ENCODE assay signal across 8 mouse cellular contexts in genomic region chr15:88819026-88819905, GRCm38 (mm10). TPM values are rescaled to one million over a fixed set of nuclear protein-coding genes. Genes with fewer than 3 reads are reported as not detected.
A peak's percentile ranks its signal among the peaks of the same experiment; 100 is the strongest.
DNase-seq lines count a peak whose midpoint lies in the region; ATAC-seq and TF ChIP-seq lines count a peak whose summit lies in the region.

Gene Alg12 (minus strand): TSS chr15:88819318.
Gene Creld2 (plus strand): TSS chr15:88819646.

- no peak for TF ChIP-seq RAD21 in MEL (IDR thresholded peaks at IDR 0.05; ENCODE audit: low read depth, low read length)

- under 1% methylated on average over 88 of the region's 88 CpGs for WGBS in cerebellum, adult 2 months
- under 1% methylated on average over 81 of the region's 88 CpGs for WGBS in forebrain, postnatal 0 days
- WGBS in lung, embryonic 15.5 days: under 1% methylated on average over 85 of the region's 88 CpGs

- H3K27ac ChIP-seq in MEL (ENCODE audit: control insufficient read depth, low read depth, low read length): peak within 1 kb of the TSS; percentile 68
- peak within 1 kb of the TSS; percentile 81 for H3K27ac ChIP-seq in cerebellum, adult 2 months (ENCODE audit: insufficient read depth, low read length)
- peak within 1 kb of the TSS; percentile 80 for H3K27ac ChIP-seq in forebrain, postnatal 0 days (ENCODE audit: low read depth, low read length)
- H3K27ac ChIP-seq in lung, embryonic 15.5 days: peak within 1 kb of the TSS; percentile 68

- no peaks in the 10 kb centered on the region for H3K9me3 ChIP-seq in MEL (replicated peaks; ENCODE audit: insufficient read depth, low read length)
- no peaks in the 10 kb centered on the region for H3K9me3 ChIP-seq in forebrain, postnatal 0 days (ENCODE audit: low read length)
- H3K9me3 ChIP-seq in lung, embryonic 15.5 days: no peaks in the 10 kb centered on the region

- peak within 1 kb of the TSS; percentile 95 for H3K9ac ChIP-seq in MEL (ENCODE audit: control insufficient read depth, low read depth, low read length, poor library complexity, severe bottlenecking)
- H3K9ac ChIP-seq in forebrain, postnatal 0 days: peak within 1 kb of the TSS; percentile 74
- H3K9ac ChIP-seq in lung, embryonic 15.5 days: peak within 1 kb of the TSS; percentile 78

- peak; percentile 99 for ATAC-seq in forebrain, postnatal 0 days
- ATAC-seq in lung, embryonic 15.5 days (ENCODE audit: borderline replicate concordance, extremely low read depth, low FRiP score, low TSS enrichment): peak; percentile 98

- H3K27me3 ChIP-seq in MEL (ENCODE audit: control insufficient read depth in 1 of 2, insufficient read depth in 2 of 2, low read length in 2 of 2): no peaks in the 10 kb centered on the region
- H3K27me3 ChIP-seq in cerebellum, adult 2 months (ENCODE audit: control insufficient read depth, insufficient read depth, low read length): no peaks in the 10 kb centered on the region
- H3K27me3 ChIP-seq in forebrain, postnatal 0 days (ENCODE audit: insufficient read depth, low read length): no peaks in the 10 kb centered on the region
- H3K27me3 ChIP-seq in lung, embryonic 15.5 days: no peaks in the 10 kb centered on the region

- H3K4me3 ChIP-seq in MEL (ENCODE audit: control insufficient read depth in 1 of 2, insufficient read depth in 1 of 2, low read depth in 2 of 2, low read length in 2 of 2): peak within 1 kb of the TSS; percentile 78 to 98
- peak within 1 kb of the TSS; percentile 81 for H3K4me3 ChIP-seq in cerebellum, adult 2 months (replicated peaks; ENCODE audit: insufficient read depth, low read depth, low read length)
- H3K4me3 ChIP-seq in forebrain, postnatal 0 days (ENCODE audit: low read depth, low read length): peak within 1 kb of the TSS; percentile 88
- peak within 1 kb of the TSS; percentile 85 for H3K4me3 ChIP-seq in lung, embryonic 15.5 days

- peaks cover 0 to 5% of the 10 kb centered on the region in 2 experiments; a peak in 2 of 4 replicates for H3K36me3 ChIP-seq in MEL (ENCODE audit: control insufficient read depth in 1 of 2, insufficient read depth in 2 of 2, low read length in 2 of 2)
- H3K36me3 ChIP-seq in forebrain, postnatal 0 days (ENCODE audit: insufficient read depth): peaks cover 39% of the 10 kb centered on the region
- H3K36me3 ChIP-seq in lung, embryonic 15.5 days: peaks cover 26% of the 10 kb centered on the region

- no peak for TF ChIP-seq CTCF in MEL (IDR thresholded peaks at IDR 0.05 in 2 of 3, conservative IDR thresholded peaks at IDR 0.05 in 1 of 3; ENCODE audit: control insufficient read depth in 1 of 3, insufficient read depth in 1 of 3, low read depth in 2 of 3, low read length in 3 of 3, poor library complexity in 1 of 3, severe bottlenecking in 1 of 3)
- TF ChIP-seq CTCF in cerebellum, adult 2 months (IDR thresholded peaks at IDR 0.05; ENCODE audit: borderline replicate concordance, insufficient read depth, low read depth, low read length): no peak
- no peak for TF ChIP-seq CTCF in forebrain, postnatal 0 days (IDR thresholded peaks at IDR 0.05; ENCODE audit: low read depth)

- peak within 1 kb of the TSS; percentile 89 for H3K4me2 ChIP-seq in forebrain, postnatal 0 days (ENCODE audit: low read depth)
- H3K4me2 ChIP-seq in lung, embryonic 15.5 days: peak within 1 kb of the TSS; percentile 88

- H3K79me2 ChIP-seq in MEL (ENCODE audit: control insufficient read depth, insufficient read depth, low read length, poor library complexity): peaks cover 13% of the 10 kb centered on the region

- peak; percentile 89 to 94 for TF ChIP-seq POLR2A in MEL (IDR thresholded peaks at IDR 0.05; ENCODE audit: control insufficient read depth in 1 of 2, insufficient read depth in 1 of 2, low read depth in 1 of 2, low read length in 2 of 2, poor library complexity in 1 of 2)
- TF ChIP-seq POLR2A in cerebellum, adult 2 months (IDR thresholded peaks at IDR 0.05; ENCODE audit: borderline replicate concordance, insufficient read depth, low read length): peak; percentile 69

- peaks cover 0 to 6% of the 10 kb centered on the region in 2 experiments; a peak in 2 of 4 replicates for H3K4me1 ChIP-seq in MEL (ENCODE audit: control insufficient read depth in 1 of 2, insufficient read depth in 2 of 2, low read length in 2 of 2)
- H3K4me1 ChIP-seq in cerebellum, adult 2 months (ENCODE audit: control insufficient read depth, insufficient read depth, low read length): peaks cover 12% of the 10 kb centered on the region
- H3K4me1 ChIP-seq in forebrain, postnatal 0 days (ENCODE audit: insufficient read depth): peaks cover 11% of the 10 kb centered on the region; the same call in 1 of the 2 replicates
- H3K4me1 ChIP-seq in lung, embryonic 15.5 days: peaks cover 20% of the 10 kb centered on the region

- peak; percentile 99 for DNase-seq in MEL (ENCODE audit: low read depth, low spot score)
- peak; percentile 99 to 100 for DNase-seq in cerebellum, adult 2 months
- peak; percentile 99 for DNase-seq in forebrain, postnatal 0 days
- DNase-seq in heart, postnatal 4 days: peak; percentile 99
- peak; percentile 100 for DNase-seq in layer of hippocampus, adult 8-10 months (ENCODE audit: low spot score in 2 of 2)
- peak; percentile 100 for DNase-seq in ovary, adult 18-20 months (ENCODE audit: low spot score)
- DNase-seq in thymus, postnatal 0 days (ENCODE audit: low spot score): peak; percentile 99

- no peak for TF ChIP-seq EP300 in MEL (IDR thresholded peaks at IDR 0.05; ENCODE audit: low read depth in 1 of 2, low read length in 2 of 2)

TF ChIP-seq in MEL, 35 proteins besides CTCF, POLR2A, EP300 and RAD21 (continues in another document):
- TF ChIP-seq ELF1 (IDR thresholded peaks at IDR 0.05; ENCODE audit: low read depth, low read length) (peak; percentile 93), MAZ (IDR thresholded peaks at IDR 0.05; ENCODE audit: low read depth, low read length) (peak; percentile 82; the same call in 1 of the 2 replicates), CHD1 (IDR thresholded peaks at IDR 0.05; ENCODE audit: low read depth, low read length) (no peak), HCFC1 (IDR thresholded peaks at IDR 0.05; ENCODE audit: low read depth, low read length) (peak; percentile 97), KAT2A (conservative IDR thresholded peaks at IDR 0.05; ENCODE audit: low read depth, low read length) (peak; percentile 88), TCF12 (IDR thresholded peaks at IDR 0.05; ENCODE audit: low read depth, low read length) (peak; percentile 55; the same call in 1 of the 2 replicates), RCOR1 (IDR thresholded peaks at IDR 0.05; ENCODE audit: low read depth, low read length) (peak; percentile 90), POLR2AphosphoS2 (IDR thresholded peaks at IDR 0.05; ENCODE audit: low read length) (peak; percentile 83), MAFK (IDR thresholded peaks at IDR 0.05; ENCODE audit: borderline replicate concordance, low read depth, low read length) (no peak), MAX (IDR thresholded peaks at IDR 0.05; ENCODE audit: low read length) (no peak), ZNF384 (IDR thresholded peaks at IDR 0.05; ENCODE audit: low read depth, low read length) (no peak), BHLHE40 (IDR thresholded peaks at IDR 0.05; ENCODE audit: borderline replicate concordance, low read depth, low read length) (no peak), SMC3 (IDR thresholded peaks at IDR 0.05; ENCODE audit: low read depth, low read length) (no peak), MYC (IDR thresholded peaks at IDR 0.05; ENCODE audit: low read depth, low read length) (0 out of 2 replicates have a peak, but pooled peaks have one; percentile 52), ZMIZ1 (IDR thresholded peaks at IDR 0.05; ENCODE audit: low read depth, low read length) (peak; percentile 70; the same call in 1 of the 2 replicates), SIN3A (IDR thresholded peaks at IDR 0.05; ENCODE audit: low read length) (peak; percentile 93), ZKSCAN1 (IDR thresholded peaks at IDR 0.05; ENCODE audit: low read depth, low read length) (no peak), MEF2A (IDR thresholded peaks at IDR 0.05; ENCODE audit: extremely low read depth, insufficient replicate concordance, low read depth, low read length, poor library complexity, severe bottlenecking) (no peak), UBTF (IDR thresholded peaks at IDR 0.05; ENCODE audit: borderline replicate concordance, insufficient read depth, low read depth, low read length) (no peak), TAL1 (IDR thresholded peaks at IDR 0.05; ENCODE audit: low read length) (no peak), GABPA (IDR thresholded peaks at IDR 0.05; ENCODE audit: low read depth, low read length) (no peak), USF1 (IDR thresholded peaks at IDR 0.05; ENCODE audit: low read depth, low read length) (0 out of 2 replicates have a peak, but pooled peaks have one; percentile 34), GATA1 (IDR thresholded peaks at IDR 0.05; ENCODE audit: low read depth, low read length) (peak; percentile 46; the same call in 1 of the 2 replicates), CHD2 (IDR thresholded peaks at IDR 0.05; ENCODE audit: low read length) (peak; percentile 99)

RNA-seq across cellular contexts. Expression of gene Alg12, which starts in this region (rescaled TPM):
- 12.3 and 13.7 TPM in 2 replicates for total RNA-seq in MEL (2012; rRNA removed)
- polyA plus RNA-seq in MEL (2012; ENCODE audit: insufficient read depth in 1 of 2, insufficient read length in 2 of 2, low read depth in 1 of 2, low replicate concordance in 2 of 2, missing spikeins in 1 of 2): 10 to 100 TPM in 1 of 2 experiments, not detected in 1; 18.6 TPM
- polyA plus RNA-seq in cerebellum, adult 2 months (2012; rRNA removed): 17.3 and 18.5 TPM in 2 replicates
- total RNA-seq in forebrain, postnatal 0 days (2014; rRNA removed): 10.2 and 11.9 TPM in 2 replicates
- polyA plus RNA-seq in forebrain, postnatal 0 days (2015; fragmentation: Nextera tagmentation; extraction: Ambion mirVana): 5.5 and 7.6 TPM in 2 replicates
- 1 to 10 TPM; 6.6 to 9.0 TPM for total RNA-seq in heart, postnatal 4 days (2021)
- 10 to 100 TPM; 11.3 to 16.7 (median 14.3) TPM for total RNA-seq in layer of hippocampus, adult 8-10 months (2022)
- polyA plus RNA-seq in lung, embryonic 15.5 days (2015; fragmentation: Nextera tagmentation; extraction: Ambion mirVana): 11.7 and 14.4 TPM in 2 replicates
- 6.4 and 7.4 TPM in 2 replicates for polyA plus RNA-seq in thymus, postnatal 0 days (2015; fragmentation: Nextera tagmentation; extraction: Ambion mirVana)

RNA-seq across cellular contexts. Expression of gene Creld2, which starts in this region (rescaled TPM):
- 121 and 188 TPM in 2 replicates for total RNA-seq in MEL (2012; rRNA removed)
- polyA plus RNA-seq in MEL (2012; ENCODE audit: insufficient read depth in 1 of 2, insufficient read length in 2 of 2, low read depth in 1 of 2, low replicate concordance in 2 of 2, missing spikeins in 1 of 2): 100 to 1,000 TPM in 1 of 2 experiments, not detected in 1; 118 TPM
- 28.6 and 32.0 TPM in 2 replicates for polyA plus RNA-seq in cerebellum, adult 2 months (2012; rRNA removed)
- 30.9 and 31.6 TPM in 2 replicates for total RNA-seq in forebrain, postnatal 0 days (2014; rRNA removed)
- polyA plus RNA-seq in forebrain, postnatal 0 days (2015; fragmentation: Nextera tagmentation; extraction: Ambion mirVana): 40.2 and 43.9 TPM in 2 replicates
- 10 to 100 TPM; 20.2 to 25.7 TPM for total RNA-seq in heart, postnatal 4 days (2021)
- total RNA-seq in layer of hippocampus, adult 8-10 months (2022): 10 to 100 TPM; 15.0 to 35.2 (median 26.0) TPM
- polyA plus RNA-seq in lung, embryonic 15.5 days (2015; fragmentation: Nextera tagmentation; extraction: Ambion mirVana): 107 and 110 TPM in 2 replicates
- 63.6 and 78.9 TPM in 2 replicates for polyA plus RNA-seq in thymus, postnatal 0 days (2015; fragmentation: Nextera tagmentation; extraction: Ambion mirVana)

Comparison
In these comparisons a context has a peak if more than half of its experiments do, and no peak if none do; other contexts are left out.
1. Peak in every context shown above with its lines: DNase-seq, ATAC-seq, H3K4me3 ChIP-seq and H3K27ac ChIP-seq.